Mouse (Mus musculus): Measurements from ENCODE around the gene Eef1akmt3. TPM values are rescaled to one million over a fixed set of nuclear protein-coding genes. Genes with fewer than 3 reads are reported as not detected.

The Eef1akmt3 gene
- polyA plus RNA-seq, 1 experiment from 2014 or later = 0.07 TPM

DNA sequence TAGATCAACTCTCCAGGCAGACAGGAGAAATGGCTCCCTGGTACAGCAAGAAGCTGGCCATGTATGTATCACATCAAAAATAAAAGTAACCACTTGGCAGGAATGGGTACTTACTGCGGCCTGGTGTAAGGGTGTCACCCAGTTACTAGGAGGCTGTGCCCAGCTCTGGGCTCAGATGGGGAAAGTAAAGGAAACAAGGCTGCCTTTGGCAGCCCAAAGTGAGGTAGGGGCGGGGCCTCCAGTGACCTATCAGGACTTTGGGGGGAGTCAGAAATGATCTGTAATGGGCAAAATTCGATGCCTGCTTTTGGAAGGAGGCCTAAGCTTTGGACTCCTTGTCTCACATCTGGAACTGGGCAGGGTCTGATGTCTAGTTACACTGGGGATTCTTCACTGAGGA is 59.6 kb downstream of the Eef1akmt3 start:
- H3K9me3 ChIP-seq (replicated peaks) = no peaks in the 10 kb centered on the region
- H3K27me3 ChIP-seq = peaks cover 4% of the 10 kb centered on the region; the same call in 1 of the 2 replicates
- no peak for DNase-seq
- ATAC-seq (ENCODE audit: low read depth) = no peak
- H3K4me3 ChIP-seq (replicated peaks) = peak overlapping the region; percentile 10; the same call in 1 of the 2 replicates
- H3K27ac ChIP-seq = peak overlapping the region; percentile 15; the same call in 1 of the 2 replicates
- H3K9ac ChIP-seq = no peak overlapping the region
- H3K4me2 ChIP-seq = peak overlapping the region; percentile 86
- 0 out of 2 replicates have a peak, but pooled peaks cover 8% of the 10 kb centered on the region for H3K36me3 ChIP-seq
- peaks cover 81% of the 10 kb centered on the region for H3K4me1 ChIP-seq (replicated peaks)
- WGBS (ENCODE audit: insufficient replicate concordance) = 63% methylated on average over 3 of the region's 3 CpGs

MicroRNA genes within 50 kb of the gene (microRNA counts, 519-probe panel; counts per million panel counts)
- microRNA mmu-miR-26a = 3,632 counts per million, percentile 25 among the panel's probes with 10 or more counts
- 114 counts per million for microRNA mmu-miR-546

Small RNA genes within 50 kb of the gene (microRNA-seq; reads per million reads assigned to microRNA genes)
- 52.3 reads per million, percentile 44 among the genes with 10 or more reads in this experiment for gene Mir26a-2
- gene Mir546 = not detected

Other genes with a start within 250 kb of the Eef1akmt3 start
- gene Atp23, start 140.2 kb downstream of the Eef1akmt3 start, polyA plus RNA-seq (2015; fragmentation: Nextera tagmentation; extraction: Ambion mirVana) = 9.3 and 10.0 TPM in 2 replicates
- gene Ctdsp2, start 62.8 kb downstream of the Eef1akmt3 start, polyA plus RNA-seq (2015; fragmentation: Nextera tagmentation; extraction: Ambion mirVana) = 9.9 and 10.8 TPM in 2 replicates
- gene Avil, start 40.8 kb downstream of the Eef1akmt3 start, polyA plus RNA-seq (2015; fragmentation: Nextera tagmentation; extraction: Ambion mirVana) = 0.08 and 0.12 TPM in 2 replicates
- gene Tsfm, start 10.7 kb downstream of the Eef1akmt3 start, polyA plus RNA-seq (2015; fragmentation: Nextera tagmentation; extraction: Ambion mirVana) = 65.7 and 75.6 TPM in 2 replicates
- 28.3 and 29.5 TPM in 2 replicates for gene Mettl1, start 99 bp downstream of the Eef1akmt3 start, polyA plus RNA-seq (2015; fragmentation: Nextera tagmentation; extraction: Ambion mirVana)
- not detected in 2 replicates for gene Cyp27b1, start 6.7 kb upstream of the Eef1akmt3 start, polyA plus RNA-seq (2015; fragmentation: Nextera tagmentation; extraction: Ambion mirVana)
- gene March9, start 18.7 kb upstream of the Eef1akmt3 start, polyA plus RNA-seq (2015; fragmentation: Nextera tagmentation; extraction: Ambion mirVana) = 0.07 TPM in 1 of 2 replicates, not detected in the other
- 645 and 664 TPM in 2 replicates for gene Cdk4, start 22.0 kb upstream of the Eef1akmt3 start, polyA plus RNA-seq (2015; fragmentation: Nextera tagmentation; extraction: Ambion mirVana)
- gene Tspan31, start 28.8 kb upstream of the Eef1akmt3 start, polyA plus RNA-seq (2015; fragmentation: Nextera tagmentation; extraction: Ambion mirVana) = 69.4 and 77.7 TPM in 2 replicates
- 0.41 and 0.85 TPM in 2 replicates for gene Agap2, start 33.8 kb upstream of the Eef1akmt3 start, polyA plus RNA-seq (2015; fragmentation: Nextera tagmentation; extraction: Ambion mirVana)
- gene Os9, start 79.6 kb upstream of the Eef1akmt3 start, polyA plus RNA-seq (2015; fragmentation: Nextera tagmentation; extraction: Ambion mirVana) = 45.6 and 49.0 TPM in 2 replicates
- gene B4galnt1, start 123.7 kb upstream of the Eef1akmt3 start, polyA plus RNA-seq (2015; fragmentation: Nextera tagmentation; extraction: Ambion mirVana) = 9.3 and 11.0 TPM in 2 replicates
- gene Slc26a10, start 139.1 kb upstream of the Eef1akmt3 start, polyA plus RNA-seq (2015; fragmentation: Nextera tagmentation; extraction: Ambion mirVana) = 1.8 and 2.1 TPM in 2 replicates
- gene Arhgef25, start 148.6 kb upstream of the Eef1akmt3 start, polyA plus RNA-seq (2015; fragmentation: Nextera tagmentation; extraction: Ambion mirVana) = 8.1 and 8.2 TPM in 2 replicates
- 16.8 and 19.3 TPM in 2 replicates for gene Dtx3, start 154.2 kb upstream of the Eef1akmt3 start, polyA plus RNA-seq (2015; fragmentation: Nextera tagmentation; extraction: Ambion mirVana)
- gene Pip4k2c, start 170.1 kb upstream of the Eef1akmt3 start, polyA plus RNA-seq (2015; fragmentation: Nextera tagmentation; extraction: Ambion mirVana) = 39.8 and 45.8 TPM in 2 replicates
- gene Kif5a, start 221.8 kb upstream of the Eef1akmt3 start, polyA plus RNA-seq (2015; fragmentation: Nextera tagmentation; extraction: Ambion mirVana) = 0.02 and 0.14 TPM in 2 replicates
- 80.0 and 80.1 TPM in 2 replicates for gene Dctn2, start 224.9 kb upstream of the Eef1akmt3 start, polyA plus RNA-seq (2015; fragmentation: Nextera tagmentation; extraction: Ambion mirVana)
- gene Mbd6, start 247.5 kb upstream of the Eef1akmt3 start, polyA plus RNA-seq (2015; fragmentation: Nextera tagmentation; extraction: Ambion mirVana) = 5.9 and 6.5 TPM in 2 replicates

Data from liver, embryonic 13.5 days (tissue).